Mouse (Mus musculus): Measurements from ENCODE around the gene Gm42517.

DNA sequence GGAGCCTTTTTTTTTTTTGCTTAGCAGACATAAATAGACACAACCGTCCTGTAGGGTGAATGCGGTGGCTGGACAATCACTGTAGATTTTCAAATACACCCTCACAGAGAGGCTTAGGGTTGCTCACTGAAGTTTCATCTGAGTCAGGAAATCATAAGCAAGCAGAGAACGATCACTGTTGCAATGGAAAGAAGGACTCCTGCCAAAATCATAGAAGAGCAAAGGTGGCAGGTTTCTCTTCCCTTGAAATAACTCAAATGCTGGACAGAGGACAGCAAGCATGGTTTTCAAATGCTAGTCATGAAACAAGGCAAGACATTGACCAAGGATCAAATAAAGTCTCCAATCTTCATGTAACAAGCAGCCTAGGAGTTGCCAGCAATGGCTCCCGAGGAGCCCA, 10.6 kb upstream of the Gm42517 start:
- TF ChIP-seq EP300 (IDR thresholded peaks at IDR 0.05) = no peak
- TF ChIP-seq CTCF (IDR thresholded peaks at IDR 0.05) = no peak

Measured in lung, postnatal 0 days (tissue).